Mouse (Mus musculus) intestine, embryonic 15.5 days (tissue): ENCODE data around the gene Rrp15. TPM values are rescaled to one million over a fixed set of nuclear protein-coding genes. Genes with fewer than 3 reads are reported as not detected.
A peak's percentile ranks its signal among the peaks of the same experiment; 100 is the strongest.

ENCODE experiments used
- ATAC-seq: fragments of 200-750 bp; cut with Nextera tagmentation; 2 replicates; pipeline ENCODE4 v1.8.0; 2017; ENCODE audit warnings: moderate TSS enrichment, moderate library complexity
- H3K27ac ChIP-seq: fragments of 300-500 bp; sonication (generic); 2 replicates; pipeline ENCODE4 v1.5.1; 2015; ENCODE audit warnings: mild to moderate bottlenecking, inconsistent platforms
- H3K27me3 ChIP-seq: fragments of 300-500 bp; sonication (generic); replicated peaks from 2 replicates; pipeline ENCODE4 v1.6.1; 2015; ENCODE audit warnings: inconsistent platforms
- H3K36me3 ChIP-seq: fragments of 300-500 bp; sonication (generic); 2 replicates; pipeline ENCODE4 v1.6.1; 2015; ENCODE audit warnings: inconsistent platforms
- H3K4me1 ChIP-seq: fragments of 300-500 bp; sonication (generic); replicated peaks from 2 replicates; pipeline ENCODE4 v1.6.1; 2015; ENCODE audit warnings: inconsistent platforms
- H3K4me2 ChIP-seq: fragments of 300-500 bp; sonication (generic); replicated peaks from 2 replicates; pipeline ENCODE4 v1.6.1; 2015; ENCODE audit warnings: mild to moderate bottlenecking, inconsistent platforms
- H3K4me3 ChIP-seq: fragments of 300-500 bp; sonication (generic); replicated peaks from 2 replicates; pipeline ENCODE4 v1.5.1; 2015; ENCODE audit warnings: inconsistent platforms
- H3K9ac ChIP-seq: fragments of 300-500 bp; sonication (generic); 2 replicates; pipeline ENCODE4 v1.6.1; 2015; ENCODE audit warnings: inconsistent platforms
- H3K9me3 ChIP-seq: fragments of 300-500 bp; sonication (generic); 2 replicates; pipeline ENCODE4 v1.6.1; 2016; ENCODE audit warnings: inconsistent platforms
- WGBS: fragments of 180-500 bp; shearing (Covaris S2); methylation state at CpG from one replicate; pipeline ENCODE4 v1.1.7; 2015; 5-methylcytosine and 5-hydroxymethylcytosine counted together
- polyA plus RNA-seq: library from polyadenylated mRNA; unstranded; fragments of >200 nt; fragmentation: Nextera tagmentation; extraction: Ambion mirVana; gene quantifications from 2 replicates; pipeline ENCODE4 v1.2.1, GENCODE M21; 2015

The Rrp15 gene
- polyA plus RNA-seq, 1 experiment from 2014 or later = 69.9 TPM

DNA sequence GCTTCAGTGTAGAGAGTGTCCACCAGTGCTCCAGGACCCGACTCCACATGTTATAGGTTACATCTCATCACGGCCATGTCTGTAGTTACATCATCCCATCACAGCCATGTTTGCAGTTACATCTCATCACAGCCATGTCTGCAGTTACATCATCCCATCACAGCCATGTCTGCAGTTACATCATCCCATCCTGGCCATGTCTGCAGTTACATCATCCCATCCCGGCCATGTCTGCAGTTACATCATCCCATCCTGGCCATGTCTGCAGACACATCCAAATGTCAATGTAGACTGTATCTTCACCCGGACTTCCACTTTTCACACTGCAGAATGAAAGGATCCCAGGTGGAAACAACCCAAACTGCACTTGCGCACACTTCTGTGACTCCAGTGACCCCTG is 13.6 kb downstream of the Rrp15 start:
- Histone ChIP-seq H3K4me3 (no peak overlapping the region), H3K4me2 (no peak overlapping the region), H3K36me3 (peaks cover 18% of the 10 kb centered on the region; the same call in 1 of the 2 replicates), H3K4me1 (no peaks in the 10 kb centered on the region), H3K27me3 (no peaks in the 10 kb centered on the region), H3K9ac (no peak overlapping the region), H3K9me3 (no peaks in the 10 kb centered on the region), H3K27ac (no peak overlapping the region)
- ATAC-seq = no peak
- 92% methylated on average over 5 of the region's 5 CpGs for WGBS

DNA sequence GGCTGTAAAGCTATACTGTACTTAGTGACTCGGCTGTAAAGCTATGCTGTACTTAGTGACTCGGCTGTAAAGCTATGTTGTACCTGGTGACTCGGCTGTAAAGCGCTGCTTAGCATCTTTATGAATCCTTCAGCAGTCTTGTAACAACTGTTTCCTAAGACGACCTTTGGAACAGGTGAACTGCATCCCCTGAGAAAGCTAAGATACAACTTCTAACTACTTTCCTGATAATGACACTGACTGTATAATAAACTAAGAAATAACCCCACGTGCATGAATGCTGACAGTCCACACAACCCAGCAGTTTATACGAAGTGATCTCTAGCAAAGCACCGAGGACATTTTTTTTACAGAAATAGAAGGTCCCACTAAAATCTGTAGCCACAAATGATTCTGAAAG is 16.1 kb downstream of the Rrp15 start:
- 84% methylated on average over 8 of the region's 8 CpGs for WGBS
- Histone ChIP-seq H3K4me1 (no peaks in the 10 kb centered on the region), H3K9me3 (no peaks in the 10 kb centered on the region), H3K36me3 (peaks cover 12% of the 10 kb centered on the region; the same call in 1 of the 2 replicates), H3K27ac (no peak overlapping the region), H3K4me2 (no peak overlapping the region), H3K27me3 (no peaks in the 10 kb centered on the region), H3K4me3 (no peak overlapping the region), H3K9ac (no peak overlapping the region)
- peak; percentile 41; the same call in 1 of the 2 replicates for ATAC-seq

DNA sequence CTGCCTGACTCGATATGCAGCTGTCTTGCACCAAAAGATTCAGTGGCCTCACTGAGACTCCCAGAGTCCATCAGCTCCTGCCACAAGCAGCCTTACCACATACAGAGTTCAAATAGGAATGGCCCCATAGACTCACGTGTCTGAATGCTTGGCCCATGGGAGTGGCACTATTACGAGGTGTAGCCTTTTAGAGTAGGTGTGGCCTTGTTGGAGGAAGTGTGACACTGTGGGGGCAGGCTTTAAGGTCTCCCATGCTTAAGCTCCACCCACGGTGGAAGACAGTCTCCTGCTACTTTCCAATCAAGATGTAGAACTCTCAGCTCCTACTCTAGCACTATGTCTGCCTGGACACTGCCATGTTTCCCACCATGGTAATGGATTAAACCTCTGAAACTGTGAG is 20.4 kb downstream of the Rrp15 start:
- no peaks in the 10 kb centered on the region for H3K9me3 ChIP-seq
- no peak overlapping the region for H3K9ac ChIP-seq
- H3K4me3 ChIP-seq = no peak overlapping the region
- H3K36me3 ChIP-seq = no peaks in the 10 kb centered on the region
- peak; percentile 72 for ATAC-seq
- H3K27ac ChIP-seq = no peak overlapping the region
- no peaks in the 10 kb centered on the region for H3K4me1 ChIP-seq
- no peaks in the 10 kb centered on the region for H3K27me3 ChIP-seq
- no peak overlapping the region for H3K4me2 ChIP-seq
- WGBS = 64% methylated on average over 4 of the region's 4 CpGs

GRCm38 (mm10) chr1:186726117-186726516 is 23.0 kb downstream of the Rrp15 start:
- ATAC-seq = peak; percentile 58
- Histone ChIP-seq H3K27ac (no peak overlapping the region), H3K4me2 (no peak overlapping the region), H3K27me3 (no peaks in the 10 kb centered on the region), H3K9ac (no peak overlapping the region), H3K9me3 (no peaks in the 10 kb centered on the region), H3K4me3 (no peak overlapping the region), H3K4me1 (no peaks in the 10 kb centered on the region), H3K36me3 (no peaks in the 10 kb centered on the region)
- WGBS = 60% methylated on average over 7 of the region's 7 CpGs

DNA sequence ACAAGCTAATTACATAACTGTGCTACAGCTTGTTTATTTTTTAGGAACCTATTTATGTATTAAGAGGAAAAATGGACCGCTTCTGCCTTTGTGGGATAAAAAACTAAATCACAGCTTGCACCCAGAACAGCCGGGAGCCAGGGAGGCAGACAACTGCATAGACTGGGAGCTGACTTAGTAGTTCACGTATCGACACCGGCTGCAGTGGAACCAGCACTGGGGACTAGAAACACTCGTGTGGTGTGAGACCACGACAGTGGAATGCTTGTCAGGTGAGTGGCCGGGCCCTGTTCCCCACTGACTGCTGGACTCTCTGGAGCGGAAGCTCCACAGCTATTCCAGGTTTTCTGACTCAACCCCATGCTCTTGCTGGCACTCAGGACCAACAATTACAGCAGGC is 26.9 kb downstream of the Rrp15 start:
- no peak overlapping the region for H3K27ac ChIP-seq
- H3K27me3 ChIP-seq = no peaks in the 10 kb centered on the region
- no peak overlapping the region for H3K9ac ChIP-seq
- no peaks in the 10 kb centered on the region for H3K36me3 ChIP-seq
- H3K9me3 ChIP-seq = no peaks in the 10 kb centered on the region
- no peak for ATAC-seq
- no peak overlapping the region for H3K4me3 ChIP-seq
- H3K4me1 ChIP-seq = no peaks in the 10 kb centered on the region
- H3K4me2 ChIP-seq = no peak overlapping the region
- 82% methylated on average over 9 of the region's 9 CpGs for WGBS

GRCm38 (mm10) chr1:186721846-186722245 is 27.3 kb downstream of the Rrp15 start:
- Histone ChIP-seq H3K9me3 (no peaks in the 10 kb centered on the region), H3K4me3 (no peak overlapping the region), H3K36me3 (no peaks in the 10 kb centered on the region), H3K27ac (no peak overlapping the region), H3K4me1 (no peaks in the 10 kb centered on the region), H3K27me3 (no peaks in the 10 kb centered on the region), H3K4me2 (no peak overlapping the region), H3K9ac (no peak overlapping the region)
- WGBS = 34% methylated on average over 12 of the region's 12 CpGs
- ATAC-seq = peak; percentile 75; the same call in 1 of the 2 replicates

- 94% methylated on average over 11 of the region's 11 CpGs for WGBS
- Histone ChIP-seq H3K4me1 (no peaks in the 10 kb centered on the region), H3K9ac (no peak overlapping the region), H3K4me2 (no peak overlapping the region), H3K36me3 (no peaks in the 10 kb centered on the region), H3K9me3 (no peaks in the 10 kb centered on the region), H3K27ac (no peak overlapping the region), H3K27me3 (no peaks in the 10 kb centered on the region), H3K4me3 (no peak overlapping the region)
- no peak for ATAC-seq
These were observed 28.0 kb downstream of the Rrp15 start for GRCm38 (mm10) chr1:186721166-186721565.

DNA sequence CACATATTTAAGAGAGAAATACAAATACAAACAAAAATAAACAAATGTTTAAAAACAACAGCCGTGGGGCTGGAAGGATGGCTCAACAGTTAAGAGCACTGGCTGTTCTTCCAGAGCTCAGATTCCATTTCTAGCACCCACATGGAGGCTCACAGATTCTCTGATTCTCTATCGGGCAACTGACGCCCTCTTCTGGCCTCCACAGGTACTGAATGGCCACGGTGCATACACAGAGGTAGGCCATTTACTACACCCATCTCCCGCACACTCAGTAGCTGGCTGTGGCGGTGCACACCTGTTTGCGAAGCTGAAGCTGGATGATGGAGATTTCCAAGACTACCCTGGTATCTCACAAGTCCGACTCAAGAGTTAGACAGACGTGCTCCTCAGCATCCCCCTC is 29.4 kb downstream of the Rrp15 start:
- Histone ChIP-seq H3K27me3 (no peaks in the 10 kb centered on the region), H3K27ac (no peak overlapping the region), H3K36me3 (no peaks in the 10 kb centered on the region), H3K9me3 (no peaks in the 10 kb centered on the region), H3K4me2 (no peak overlapping the region), H3K4me1 (no peaks in the 10 kb centered on the region), H3K4me3 (no peak overlapping the region), H3K9ac (no peak overlapping the region)
- ATAC-seq = no peak
- 89% methylated on average over 9 of the region's 9 CpGs for WGBS

GRCm38 (mm10) chr1:186718881-186719280 is 30.3 kb downstream of the Rrp15 start:
- Histone ChIP-seq H3K9ac (no peak overlapping the region), H3K27ac (no peak overlapping the region), H3K36me3 (no peaks in the 10 kb centered on the region), H3K4me2 (no peak overlapping the region), H3K4me3 (no peak overlapping the region), H3K27me3 (no peaks in the 10 kb centered on the region), H3K4me1 (no peaks in the 10 kb centered on the region), H3K9me3 (no peaks in the 10 kb centered on the region)
- WGBS = 82% methylated on average over 5 of the region's 5 CpGs
- no peak for ATAC-seq

GRCm38 (mm10) chr1:186714980-186715896 is 33.9 kb downstream of the Rrp15 start:
- 0 out of 2 replicates have a peak, but pooled peaks have one; percentile 31 for ATAC-seq
- H3K36me3 ChIP-seq = no peaks in the 10 kb centered on the region
- H3K9ac ChIP-seq = no peak overlapping the region
- no peaks in the 10 kb centered on the region for H3K27me3 ChIP-seq
- no peak overlapping the region for H3K4me3 ChIP-seq
- no peak overlapping the region for H3K27ac ChIP-seq
- H3K4me1 ChIP-seq = no peaks in the 10 kb centered on the region
- H3K4me2 ChIP-seq = no peak overlapping the region
- H3K9me3 ChIP-seq = no peaks in the 10 kb centered on the region
- 73% methylated on average over 17 of the region's 17 CpGs for WGBS

GRCm38 (mm10) chr1:186714215-186714614 is 34.9 kb downstream of the Rrp15 start:
- no peak overlapping the region for H3K4me2 ChIP-seq
- WGBS = 91% methylated on average over 4 of the region's 4 CpGs
- no peak overlapping the region for H3K4me3 ChIP-seq
- H3K9me3 ChIP-seq = no peaks in the 10 kb centered on the region
- H3K9ac ChIP-seq = no peak overlapping the region
- no peak overlapping the region for H3K27ac ChIP-seq
- no peaks in the 10 kb centered on the region for H3K36me3 ChIP-seq
- no peaks in the 10 kb centered on the region for H3K27me3 ChIP-seq
- no peaks in the 10 kb centered on the region for H3K4me1 ChIP-seq
- ATAC-seq = no peak

GRCm38 (mm10) chr1:186712802-186713471 is 36.2 kb downstream of the Rrp15 start:
- Histone ChIP-seq H3K27ac (no peak overlapping the region), H3K4me2 (no peak overlapping the region), H3K9ac (no peak overlapping the region), H3K9me3 (no peaks in the 10 kb centered on the region), H3K27me3 (no peaks in the 10 kb centered on the region; the same call in 1 of the 2 replicates), H3K4me3 (no peak overlapping the region), H3K36me3 (no peaks in the 10 kb centered on the region), H3K4me1 (no peaks in the 10 kb centered on the region)
- ATAC-seq = 0 out of 2 replicates have a peak, but pooled peaks have one; percentile 27
- 1% methylated on average over 3 of the region's 3 CpGs for whole genome bisulfite sequencing
